Mouse (Mus musculus): ENCODE results near the gene BC025920.

- no peak for TF ChIP-seq CTCF (IDR thresholded peaks at IDR 0.05; ENCODE audit: extremely low read depth, insufficient read length, insufficient replicate concordance, low read depth, low read length)
- TF ChIP-seq POLR2A (IDR thresholded peaks at IDR 0.05; ENCODE audit: low read depth, low read length), result no peak
Observed at GRCm38 (mm10) chr10:81563481-81563880, 42.6 kb upstream of the BC025920 start.
